Mouse (Mus musculus) heart, adult 2 months (tissue): Measurements from ENCODE around the gene Slc16a10. TPM values are rescaled to one million over a fixed set of nuclear protein-coding genes. Genes with fewer than 3 reads are reported as not detected.

ENCODE experiments used
- DNase-seq, 2 experiments: peaks; one replicate each; pipeline ENCODE4 v3.0.0; 2021
- H3K27ac ChIP-seq: fragments of 200-600 bp; 2 replicates; pipeline ENCODE4 v1.8.1; 2022
- H3K27me3 ChIP-seq: fragments of 200-500 bp; 2 replicates; pipeline ENCODE4 v1.6.1; 2012; ENCODE audit warnings: mild to moderate bottlenecking, low read length, inconsistent platforms, mixed read lengths; ENCODE audit not compliant: control insufficient read depth, insufficient read depth
- H3K36me3 ChIP-seq: fragments of 200-500 bp; 2 replicates; pipeline ENCODE4 v1.6.1; 2012; ENCODE audit warnings: low read length, inconsistent platforms; ENCODE audit not compliant: control insufficient read depth, insufficient read depth
- H3K4me1 ChIP-seq: fragments of 200-500 bp; 2 replicates; pipeline ENCODE4 v1.6.1; 2011; ENCODE audit warnings: low read length; ENCODE audit not compliant: control insufficient read depth, insufficient read depth
- H3K4me3 ChIP-seq: fragments of 200-600 bp; 2 replicates; pipeline ENCODE4 v1.8.1; 2022
- H3K79me2 ChIP-seq: fragments of 200-500 bp; replicated peaks from 2 replicates; pipeline ENCODE4 v1.6.1; 2012; ENCODE audit warnings: mild to moderate bottlenecking, inconsistent platforms, low read length, moderate library complexity, mixed read lengths; ENCODE audit not compliant: control insufficient read depth, insufficient read depth
- H3K9ac ChIP-seq: fragments of 200-500 bp; 2 replicates; pipeline ENCODE4 v1.6.1; 2012; ENCODE audit warnings: low read depth, mild to moderate bottlenecking, control low read depth, inconsistent platforms, low read length, mixed read lengths
- CTCF ChIP-seq: fragments of 200-600 bp; IDR thresholded peaks from 2 replicates; pipeline ENCODE4 v1.8.1; 2022; ENCODE audit warnings: antibody characterized with exemption, mild to moderate bottlenecking, moderate library complexity
- EP300 ChIP-seq: fragments of 200-500 bp; IDR thresholded peaks from 2 replicates; pipeline ENCODE4 v1.6.1; 2011; ENCODE audit warnings: low read depth, low read length, control low read depth; ENCODE audit not compliant: insufficient read depth
- POLR2A ChIP-seq: fragments of 200-500 bp; IDR thresholded peaks from 2 replicates; pipeline ENCODE4 v1.6.1; 2011; ENCODE audit warnings: mild to moderate bottlenecking, low read depth, low read length, control low read depth; ENCODE audit not compliant: insufficient read depth
- WGBS: fragments of 180-500 bp; shearing (Covaris S2); methylation state at CpG from one replicate; pipeline ENCODE4 v1.1.7; 2018; 5-methylcytosine and 5-hydroxymethylcytosine counted together
- intact Hi-C: fragments of 180-260 bp; cut with DNase I; formaldehyde crosslinking; loops from one replicate; pipeline ENCODE4 v1.15.1; 2025
- long read RNA-seq: library from polyadenylated mRNA; stranded (forward); transcript quantifications from one replicate; pipeline ENCODE4 v2.0.0, GENCODE M21; 2021
- polyA plus RNA-seq: library from polyadenylated mRNA; depleted of rRNA; stranded (reverse); fragments of >200 nt; gene quantifications from 2 replicates; pipeline ENCODE4 v1.2.3, GENCODE M21; 2012; rRNA removed
- total RNA-seq, 2 experiments: library from RNA; stranded (reverse); gene quantifications; 2 replicates each; pipeline ENCODE4 v1.2.3; 2021

Slc16a10 gene
- total RNA-seq = 10 to 100 TPM; 21.0 to 21.9 TPM
- 15.3 and 28.3 TPM in 2 replicates for polyA plus RNA-seq
- long read RNA-seq, full-length matches to known transcripts = 11 of 33 reads
- long read RNA-seq, partial matches to known transcripts = 0 of 33 reads
- long read RNA-seq, other reads (novel, unspliced or antisense) = 22 of 33 reads

DNA sequence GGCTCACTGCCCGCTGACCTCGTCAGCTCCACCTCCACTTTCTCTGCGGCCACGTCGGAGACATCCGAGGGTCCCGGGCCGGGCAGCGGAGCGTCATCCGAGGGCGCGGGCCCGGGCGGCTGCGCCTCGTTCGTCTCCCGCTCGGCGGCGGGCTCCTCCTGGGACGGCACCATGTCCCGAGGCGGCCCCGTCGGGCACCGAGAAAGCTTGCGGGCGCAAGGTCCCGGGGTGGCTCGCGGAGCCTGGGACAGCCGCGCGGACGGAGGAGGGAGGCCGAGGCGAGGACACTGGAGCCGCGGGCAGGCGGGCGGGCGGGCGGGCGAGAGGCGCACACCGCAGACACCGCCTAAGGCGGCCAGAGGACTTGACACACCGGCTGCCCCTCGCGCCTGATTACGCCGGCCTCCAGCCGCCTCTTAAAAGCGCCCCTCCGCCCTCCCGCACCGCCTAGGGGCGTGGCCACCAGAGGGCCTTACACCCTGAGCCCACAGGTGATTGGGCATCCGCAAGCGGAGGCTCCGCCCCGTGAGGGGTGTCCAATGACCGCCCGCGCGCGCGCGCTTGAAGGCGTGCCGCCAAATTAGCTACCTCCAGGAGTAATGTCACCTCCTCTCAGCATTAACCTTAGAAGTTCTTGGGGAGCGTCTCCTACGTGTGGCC lies at the start of gene Slc16a10:
TSS of gene Slc16a10 (minus strand) at position 395 of the 660 bp plus-strand sequence.
- peak; percentile 92 to 96 for DNase-seq
- intact Hi-C loops = loop anchor here (5.0 kb wide), 2 partner anchors 70 to 75 kb away; no protein-coding TSS in a partner anchor

DNA sequence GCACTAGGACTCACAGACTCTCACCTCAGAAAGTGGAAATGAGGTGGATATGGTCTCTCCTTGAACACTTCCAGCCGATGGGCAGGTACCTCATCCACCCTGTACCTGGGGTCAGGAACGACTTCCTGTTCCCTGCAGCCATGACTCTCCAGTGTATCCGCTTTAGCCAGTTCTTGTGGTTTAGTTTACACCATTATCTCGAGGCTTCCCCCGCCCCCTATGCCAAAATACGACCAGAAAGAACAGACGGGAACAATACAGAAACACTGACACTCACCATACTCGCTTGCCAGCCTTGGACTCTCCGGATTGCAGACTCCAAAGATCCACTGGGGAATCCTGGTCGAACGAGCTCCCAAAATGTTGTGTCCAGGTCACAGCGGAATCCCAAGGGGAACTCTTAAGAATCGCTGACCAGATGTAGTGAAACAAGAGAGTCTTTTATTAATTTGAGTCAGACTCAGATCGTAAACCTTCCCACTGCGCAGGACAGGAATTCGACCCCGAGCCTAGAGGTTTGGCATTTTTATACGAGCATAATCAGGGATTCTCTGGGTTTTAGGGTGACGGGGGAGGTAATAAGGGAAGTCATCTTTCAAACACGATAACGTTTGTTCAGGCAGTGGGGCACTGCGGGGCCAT lies 49.4 kb upstream of the Slc16a10 start:
- H3K79me2 ChIP-seq = no peaks in the 10 kb centered on the region
- DNase-seq = no peak
- TF ChIP-seq POLR2A (no peak), EP300 (no peak), CTCF (no peak)
- no peak overlapping the region for H3K4me3 ChIP-seq
- no peaks in the 10 kb centered on the region; the same call in 1 of the 2 replicates for H3K27me3 ChIP-seq
- intact Hi-C loops = no loop called here
- WGBS = 44% methylated on average over 22 of the region's 22 CpGs
- H3K36me3 ChIP-seq = no peaks in the 10 kb centered on the region
- no peak overlapping the region for H3K27ac ChIP-seq
- H3K4me1 ChIP-seq = no peaks in the 10 kb centered on the region
- no peak overlapping the region for H3K9ac ChIP-seq

More for the DNA sequence above, at the start of gene Slc16a10:
- H3K4me3 ChIP-seq = peak within 1 kb of the TSS; percentile 56
- peak; percentile 83 for TF ChIP-seq POLR2A
- no peak for TF ChIP-seq EP300
- peak; percentile 31 for TF ChIP-seq CTCF
- H3K9ac ChIP-seq = peak within 1 kb of the TSS; percentile 76
- under 1% methylated on average over 74 of the region's 76 CpGs for WGBS
- no peaks in the 10 kb centered on the region for H3K79me2 ChIP-seq
- H3K27me3 ChIP-seq = no peaks in the 10 kb centered on the region
- peaks cover 4% of the 10 kb centered on the region; the same call in 1 of the 2 replicates for H3K4me1 ChIP-seq
- H3K27ac ChIP-seq = peak within 1 kb of the TSS; percentile 82
- H3K36me3 ChIP-seq = no peaks in the 10 kb centered on the region

GRCm38 (mm10) chr10:40190871-40191270 lies 48.8 kb upstream of the Slc16a10 start:
- Histone ChIP-seq H3K36me3 (no peaks in the 10 kb centered on the region), H3K27ac (no peak overlapping the region), H3K9ac (no peak overlapping the region), H3K27me3 (no peaks in the 10 kb centered on the region; the same call in 1 of the 2 replicates), H3K79me2 (no peaks in the 10 kb centered on the region), H3K4me1 (no peaks in the 10 kb centered on the region), H3K4me3 (no peak overlapping the region)
- 76% methylated on average over 8 of the region's 8 CpGs for WGBS
- intact Hi-C loops = no loop called here
- TF ChIP-seq POLR2A (no peak), CTCF (0 out of 2 replicates have a peak, but pooled peaks have one; percentile 17)
- no peak for DNase-seq

GRCm38 (mm10) chr10:40189689-40190088 lies 47.6 kb upstream of the Slc16a10 start:
- Histone ChIP-seq H3K36me3 (no peaks in the 10 kb centered on the region), H3K4me3 (no peak overlapping the region), H3K79me2 (no peaks in the 10 kb centered on the region), H3K9ac (no peak overlapping the region), H3K4me1 (no peaks in the 10 kb centered on the region), H3K27ac (no peak overlapping the region), H3K27me3 (no peaks in the 10 kb centered on the region; the same call in 1 of the 2 replicates)
- no peak for TF ChIP-seq CTCF
- TF ChIP-seq POLR2A = no peak
- TF ChIP-seq EP300 = no peak
- WGBS = 80% methylated on average over 2 of the region's 2 CpGs
- intact Hi-C loops = no loop called here
- no peak for DNase-seq

GRCm38 (mm10) chr10:40188831-40189230 lies 46.8 kb upstream of the Slc16a10 start:
- Histone ChIP-seq H3K79me2 (no peaks in the 10 kb centered on the region), H3K36me3 (no peaks in the 10 kb centered on the region), H3K27ac (no peak overlapping the region), H3K4me3 (no peak overlapping the region), H3K27me3 (no peaks in the 10 kb centered on the region; the same call in 1 of the 2 replicates), H3K9ac (no peak overlapping the region), H3K4me1 (no peaks in the 10 kb centered on the region)
- WGBS = 74% methylated on average over 3 of the region's 3 CpGs
- intact Hi-C loops = no loop called here
- DNase-seq = no peak
- TF ChIP-seq POLR2A (no peak), CTCF (no peak), EP300 (no peak)

DNA sequence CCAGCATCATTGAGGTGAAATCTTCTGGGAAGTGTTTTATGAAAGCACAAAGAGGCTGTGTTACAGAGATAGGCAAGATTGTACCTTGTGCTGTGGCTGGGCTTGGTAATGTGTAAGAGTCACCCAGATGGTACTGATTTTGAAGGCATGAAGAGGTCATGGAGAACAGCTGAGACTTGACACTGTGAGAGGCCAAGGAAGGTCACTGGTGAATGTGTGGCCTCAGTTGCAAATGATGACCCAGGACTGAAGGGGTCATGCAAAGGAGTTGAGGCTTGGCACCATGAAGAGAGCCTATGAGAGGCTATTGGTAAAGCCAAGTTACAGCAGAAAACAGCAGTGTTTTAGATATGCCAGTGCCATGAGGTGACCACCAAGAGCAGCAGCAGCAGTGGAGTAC lies 43.9 kb upstream of the Slc16a10 start:
- Histone ChIP-seq H3K27ac (no peak overlapping the region), H3K9ac (no peak overlapping the region), H3K79me2 (no peaks in the 10 kb centered on the region), H3K27me3 (no peaks in the 10 kb centered on the region), H3K4me3 (no peak overlapping the region), H3K36me3 (no peaks in the 10 kb centered on the region), H3K4me1 (no peaks in the 10 kb centered on the region)
- no peak for DNase-seq
- TF ChIP-seq CTCF (no peak), POLR2A (no peak), EP300 (no peak)
- intact Hi-C loops = no loop called here
